Mouse (Mus musculus) olfactory bulb, adult 2 months (tissue): Measurements from ENCODE around the gene Chil5.
"Not testable (repeated sequence)": the region's sequence is repeated elsewhere in the genome, so short reads cannot be mapped to it uniquely, and the experiment has no call there.

Source experiments
- CTCF ChIP-seq: fragments of 200-500 bp; IDR thresholded peaks from 2 replicates; pipeline ENCODE4 v1.5.1; 2012; ENCODE audit warnings: low read depth, mild to moderate bottlenecking, low read length, moderate library complexity; ENCODE audit not compliant: insufficient read depth
- POLR2A ChIP-seq: fragments of 200-500 bp; IDR thresholded peaks from 2 replicates; pipeline ENCODE4 v1.6.1; 2012; ENCODE audit warnings: mild to moderate bottlenecking, low read depth, low read length, moderate library complexity; ENCODE audit not compliant: insufficient read depth

DNA sequence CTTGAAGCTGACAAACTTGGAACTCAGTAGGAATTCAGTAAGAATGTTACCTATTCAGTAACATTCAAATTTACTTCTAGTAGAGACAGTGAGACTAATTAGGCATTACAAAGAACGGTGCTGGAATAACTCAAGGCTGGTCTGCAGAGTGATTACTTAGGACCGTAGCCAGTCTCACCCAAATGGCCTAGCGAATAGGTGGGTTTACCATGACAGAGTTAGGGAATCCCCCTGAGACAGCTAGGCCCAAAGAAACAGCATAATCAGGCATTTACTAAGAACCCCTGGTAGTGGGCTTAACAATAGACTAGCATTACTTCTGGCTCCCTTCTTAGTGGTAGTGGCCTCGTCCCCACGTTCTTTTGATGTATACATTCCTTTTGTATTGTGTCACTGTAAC is 43.0 kb downstream of the Chil5 start:
- TF ChIP-seq POLR2A, CTCF: not testable (repeated sequence)
